Mouse (Mus musculus): Measurements from ENCODE around the gene Arrdc3. TPM values are rescaled to one million over a fixed set of nuclear protein-coding genes. Genes with fewer than 3 reads are reported as not detected.

The Arrdc3 gene
- polyA plus RNA-seq (2014; fragmentation: Nextera tagmentation; extraction: Ambion mirVana) = 26.8 and 61.4 TPM in 2 replicates

DNA sequence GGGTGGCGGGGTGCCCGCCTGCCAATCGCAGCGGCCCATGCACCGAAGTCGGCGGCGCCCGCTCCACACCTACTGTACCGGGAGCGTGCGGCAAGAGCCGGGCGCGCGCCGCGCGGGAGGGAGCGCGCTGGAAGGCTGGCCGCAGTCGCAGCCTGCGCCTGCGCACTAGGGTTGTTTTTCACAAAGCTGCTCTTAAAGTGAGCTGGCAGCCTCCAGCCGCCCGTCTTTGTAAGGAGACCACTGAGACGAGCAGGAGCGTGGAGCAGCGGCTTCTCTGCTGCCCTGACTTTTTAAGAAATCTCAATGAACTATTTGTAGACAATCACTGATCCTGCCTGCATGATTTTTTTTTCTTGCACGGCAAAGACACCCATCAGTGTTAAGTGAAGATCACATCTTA, at the start of gene Arrdc3:
TSS of gene Arrdc3 (plus strand) at position 195 of the 400 bp plus-strand sequence.
- Histone ChIP-seq H3K4me2 (replicated peaks; ENCODE audit: low read depth, low read length) (peak within 1 kb of the TSS; percentile 46), H3K27ac (ENCODE audit: low read depth, low read length) (peak within 1 kb of the TSS; percentile 100), H3K4me3 (ENCODE audit: low read length) (peak within 1 kb of the TSS; percentile 81), H3K4me1 (ENCODE audit: control insufficient read depth, insufficient read depth, low read length) (no peaks in the 10 kb centered on the region), H3K27me3 (ENCODE audit: control insufficient read depth, insufficient read depth, low read length) (no peaks in the 10 kb centered on the region), H3K9ac (ENCODE audit: low read depth, low read length) (peak within 1 kb of the TSS; percentile 100), H3K9me3 (ENCODE audit: control insufficient read depth, low read length) (no peaks in the 10 kb centered on the region), H3K36me3 (ENCODE audit: control insufficient read depth, insufficient read depth, low read length) (peaks cover 7% of the 10 kb centered on the region; the same call in 1 of the 2 replicates)
- peak; percentile 59 for ATAC-seq (ENCODE audit: low FRiP score, low TSS enrichment)
- WGBS = 0% methylated on average over 31 of the region's 31 CpGs

DNA sequence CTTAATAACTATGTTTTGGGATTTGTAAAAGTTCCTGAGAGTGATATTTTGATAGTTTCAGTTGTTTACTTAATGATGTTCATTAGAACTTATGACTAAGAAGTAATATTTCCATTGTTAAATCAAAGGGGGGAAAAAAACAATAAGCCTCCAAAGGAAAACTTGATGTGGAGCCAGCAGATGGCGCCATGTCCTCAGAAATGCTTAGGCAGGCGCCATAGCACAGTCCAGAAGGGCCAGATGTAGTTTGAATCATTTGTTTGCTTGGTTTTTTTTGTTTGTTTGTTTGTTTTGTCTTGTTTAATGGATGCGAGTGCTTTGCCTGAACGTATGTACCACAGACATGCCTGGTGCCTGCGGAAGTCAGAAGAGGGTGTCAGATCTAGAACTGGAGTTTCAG, 21.0 kb upstream of the Arrdc3 start:
- ATAC-seq (ENCODE audit: low FRiP score, low TSS enrichment) = peak; percentile 60; the same call in 1 of the 2 replicates
- Histone ChIP-seq H3K27me3 (ENCODE audit: control insufficient read depth, insufficient read depth, low read length) (no peaks in the 10 kb centered on the region), H3K4me1 (ENCODE audit: control insufficient read depth, insufficient read depth, low read length) (no peaks in the 10 kb centered on the region), H3K36me3 (ENCODE audit: control insufficient read depth, insufficient read depth, low read length) (no peaks in the 10 kb centered on the region), H3K4me3 (ENCODE audit: low read length) (no peak overlapping the region), H3K4me2 (replicated peaks; ENCODE audit: low read depth, low read length) (no peak overlapping the region), H3K9ac (ENCODE audit: low read depth, low read length) (no peak overlapping the region), H3K9me3 (ENCODE audit: control insufficient read depth, low read length) (no peaks in the 10 kb centered on the region), H3K27ac (ENCODE audit: low read depth, low read length) (no peak overlapping the region)
- 16% methylated on average over 5 of the region's 5 CpGs for WGBS

DNA sequence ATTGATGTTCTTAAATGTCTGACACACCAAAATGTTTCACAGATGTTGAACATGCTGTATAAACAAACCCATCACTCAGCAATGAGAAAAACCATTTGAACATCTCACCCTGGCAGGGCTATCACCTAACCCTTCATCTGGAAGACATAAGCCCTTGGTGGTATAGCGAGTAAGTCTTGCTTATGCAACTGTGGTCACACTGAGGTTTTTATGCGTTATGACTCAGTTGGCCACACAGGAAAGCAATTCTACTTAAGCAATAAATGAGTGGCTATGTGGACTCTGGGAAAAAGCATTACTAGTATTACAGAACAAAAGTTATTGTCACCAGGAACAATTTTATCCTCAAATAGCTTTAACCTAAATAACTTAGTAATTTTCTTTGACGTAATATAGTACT, 19.0 kb upstream of the Arrdc3 start:
- no peak overlapping the region for H3K4me3 ChIP-seq (ENCODE audit: low read length)
- H3K9me3 ChIP-seq (ENCODE audit: control insufficient read depth, low read length) = no peaks in the 10 kb centered on the region
- H3K4me1 ChIP-seq (ENCODE audit: control insufficient read depth, insufficient read depth, low read length) = no peaks in the 10 kb centered on the region
- H3K36me3 ChIP-seq (ENCODE audit: control insufficient read depth, insufficient read depth, low read length) = no peaks in the 10 kb centered on the region
- ATAC-seq (ENCODE audit: low FRiP score, low TSS enrichment) = no peak
- H3K9ac ChIP-seq (ENCODE audit: low read depth, low read length) = no peak overlapping the region
- 76% methylated on average over 3 of the region's 3 CpGs for WGBS
- H3K4me2 ChIP-seq (replicated peaks; ENCODE audit: low read depth, low read length) = no peak overlapping the region
- no peak overlapping the region for H3K27ac ChIP-seq (ENCODE audit: low read depth, low read length)
- no peaks in the 10 kb centered on the region for H3K27me3 ChIP-seq (ENCODE audit: control insufficient read depth, insufficient read depth, low read length)

DNA sequence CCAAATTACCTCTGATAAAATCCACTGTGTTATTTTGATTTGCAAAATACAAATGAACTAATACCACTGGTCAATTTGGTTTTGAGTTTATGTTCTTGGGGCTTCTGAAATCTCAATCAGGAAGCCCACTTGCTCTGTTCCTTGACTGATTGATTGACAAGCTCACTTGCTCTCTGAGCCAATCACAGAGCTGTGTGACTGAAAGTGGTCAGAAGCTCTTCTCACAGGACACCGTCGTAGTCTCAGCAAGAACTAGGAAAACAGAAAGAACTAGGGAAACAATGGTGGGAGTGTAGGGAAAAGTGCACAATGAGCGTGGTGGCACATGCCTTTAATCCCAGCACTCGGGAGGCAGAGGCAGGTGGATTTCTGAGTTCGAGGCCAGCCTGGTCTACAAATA, 8.1 kb upstream of the Arrdc3 start:
- H3K4me3 ChIP-seq (ENCODE audit: low read length) = no peak overlapping the region
- no peaks in the 10 kb centered on the region for H3K9me3 ChIP-seq (ENCODE audit: control insufficient read depth, low read length)
- H3K27me3 ChIP-seq (ENCODE audit: control insufficient read depth, insufficient read depth, low read length) = no peaks in the 10 kb centered on the region
- WGBS = 90% methylated on average over 5 of the region's 5 CpGs
- no peak for ATAC-seq (ENCODE audit: low FRiP score, low TSS enrichment)
- H3K9ac ChIP-seq (ENCODE audit: low read depth, low read length) = no peak overlapping the region
- no peaks in the 10 kb centered on the region for H3K36me3 ChIP-seq (ENCODE audit: control insufficient read depth, insufficient read depth, low read length)
- H3K4me1 ChIP-seq (ENCODE audit: control insufficient read depth, insufficient read depth, low read length) = no peaks in the 10 kb centered on the region
- no peak overlapping the region for H3K4me2 ChIP-seq (replicated peaks; ENCODE audit: low read depth, low read length)
- no peak overlapping the region for H3K27ac ChIP-seq (ENCODE audit: low read depth, low read length)

DNA sequence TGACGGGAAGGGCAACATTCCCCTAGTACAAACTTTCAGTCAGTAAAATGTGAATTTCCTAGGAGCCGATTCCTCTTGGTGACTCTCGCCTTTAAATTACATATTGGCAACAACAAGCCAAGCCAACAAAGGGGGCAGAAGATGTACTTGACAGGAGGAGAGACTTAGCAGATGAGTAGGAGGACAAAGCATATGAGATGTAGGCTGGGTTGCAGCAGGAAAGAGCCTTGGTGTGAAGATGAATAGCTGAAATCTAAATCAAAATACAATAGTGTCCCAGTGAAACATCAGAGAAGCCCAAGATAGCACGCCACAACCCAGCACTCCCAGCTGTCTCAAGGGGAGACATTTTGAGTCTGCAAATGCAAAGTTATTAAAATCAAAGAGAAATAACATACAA, 2.4 kb upstream of the Arrdc3 start:
- Histone ChIP-seq H3K4me3 (ENCODE audit: low read length) (no peak overlapping the region), H3K9me3 (ENCODE audit: control insufficient read depth, low read length) (no peaks in the 10 kb centered on the region)
- 84% methylated on average over 4 of the region's 4 CpGs for WGBS

DNA sequence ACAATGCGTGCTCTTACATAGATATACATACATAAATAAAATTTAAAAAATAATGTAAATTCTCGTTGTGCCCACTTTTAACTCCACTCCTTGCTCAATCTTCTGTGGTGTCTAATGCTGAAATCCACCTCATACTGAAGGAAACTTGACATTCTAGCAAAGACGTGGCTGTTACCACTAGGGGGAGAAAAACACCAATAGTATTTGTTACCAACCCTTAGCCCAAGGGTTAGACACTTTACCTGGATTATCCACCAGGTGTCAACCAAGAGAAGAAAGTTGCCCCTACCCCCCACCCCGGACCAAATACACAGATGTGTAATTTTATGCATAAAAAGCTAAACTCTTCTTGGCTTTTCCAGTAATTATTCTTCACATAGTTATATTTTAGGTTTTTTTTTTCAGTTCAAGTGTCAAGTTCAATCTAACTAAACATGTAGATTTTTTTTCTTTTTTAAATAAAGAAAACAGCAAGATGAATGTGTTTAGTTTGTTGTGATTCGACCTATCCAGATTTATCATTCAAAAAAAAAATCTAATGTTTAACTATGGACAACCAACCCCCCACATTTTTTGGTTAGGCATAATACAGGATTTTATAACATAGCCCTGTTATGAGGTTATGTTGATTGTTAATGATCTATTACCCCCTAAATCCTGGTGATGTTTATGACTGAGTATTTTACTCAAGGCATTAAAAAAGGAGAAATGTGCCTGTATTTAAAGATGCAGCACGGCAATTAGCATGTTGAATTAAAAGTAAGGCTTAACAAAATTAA, 1.3 kb upstream of the Arrdc3 start:
- Histone ChIP-seq H3K9me3 (ENCODE audit: control insufficient read depth, low read length) (no peaks in the 10 kb centered on the region), H3K27me3 (ENCODE audit: control insufficient read depth, insufficient read depth, low read length) (no peaks in the 10 kb centered on the region), H3K4me2 (replicated peaks; ENCODE audit: low read depth, low read length) (no peak overlapping the region), H3K4me3 (ENCODE audit: low read length) (no peak overlapping the region), H3K27ac (ENCODE audit: low read depth, low read length) (no peak overlapping the region; the same call in 1 of the 2 replicates), H3K36me3 (ENCODE audit: control insufficient read depth, insufficient read depth, low read length) (no peaks in the 10 kb centered on the region), H3K4me1 (ENCODE audit: control insufficient read depth, insufficient read depth, low read length) (no peaks in the 10 kb centered on the region), H3K9ac (ENCODE audit: low read depth, low read length) (no peak overlapping the region)
- WGBS = 20% methylated on average over 6 of the region's 6 CpGs
- ATAC-seq (ENCODE audit: low FRiP score, low TSS enrichment) = no peak

More for the DNA sequence above, 2.4 kb upstream of the Arrdc3 start:
- no peaks in the 10 kb centered on the region for H3K4me1 ChIP-seq (ENCODE audit: control insufficient read depth, insufficient read depth, low read length)
- no peak overlapping the region for H3K27ac ChIP-seq (ENCODE audit: low read depth, low read length)
- no peaks in the 10 kb centered on the region for H3K27me3 ChIP-seq (ENCODE audit: control insufficient read depth, insufficient read depth, low read length)
- H3K36me3 ChIP-seq (ENCODE audit: control insufficient read depth, insufficient read depth, low read length) = no peaks in the 10 kb centered on the region
- no peak overlapping the region for H3K4me2 ChIP-seq (replicated peaks; ENCODE audit: low read depth, low read length)
- H3K9ac ChIP-seq (ENCODE audit: low read depth, low read length) = no peak overlapping the region
- ATAC-seq (ENCODE audit: low FRiP score, low TSS enrichment) = no peak

DNA sequence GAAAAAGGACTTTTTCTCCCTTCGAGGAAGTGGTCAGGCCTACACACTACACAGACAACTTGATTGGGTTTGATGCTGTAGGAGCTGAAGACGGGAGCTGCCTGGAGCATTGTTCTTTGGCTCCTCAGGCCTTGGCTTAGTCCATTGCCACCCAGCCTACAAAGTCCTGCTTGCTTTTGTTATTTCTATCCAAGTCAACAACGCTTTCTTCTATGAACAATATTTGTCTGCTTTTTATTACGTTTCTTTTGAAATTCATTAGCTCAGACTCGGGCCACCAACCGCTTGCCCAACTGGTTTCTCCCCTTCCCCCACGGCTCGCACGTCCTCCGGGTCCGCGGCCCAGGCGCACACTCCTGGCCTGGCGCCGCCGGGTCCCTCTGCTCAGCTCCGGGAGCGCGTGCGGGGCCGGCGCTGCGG, 458 bp upstream of the Arrdc3 start:
- no peaks in the 10 kb centered on the region for H3K9me3 ChIP-seq (ENCODE audit: control insufficient read depth, low read length)
- no peaks in the 10 kb centered on the region for H3K4me1 ChIP-seq (ENCODE audit: control insufficient read depth, insufficient read depth, low read length)
- peak overlapping the region; percentile 100 for H3K27ac ChIP-seq (ENCODE audit: low read depth, low read length)
- H3K36me3 ChIP-seq (ENCODE audit: control insufficient read depth, insufficient read depth, low read length) = peaks cover 3% of the 10 kb centered on the region; the same call in 1 of the 2 replicates
- no peaks in the 10 kb centered on the region for H3K27me3 ChIP-seq (ENCODE audit: control insufficient read depth, insufficient read depth, low read length)
- peak overlapping the region; percentile 81 for H3K4me3 ChIP-seq (ENCODE audit: low read length)
- peak overlapping the region; percentile 100 for H3K9ac ChIP-seq (ENCODE audit: low read depth, low read length)
- peak; percentile 40 for ATAC-seq (ENCODE audit: low FRiP score, low TSS enrichment)
- H3K4me2 ChIP-seq (replicated peaks; ENCODE audit: low read depth, low read length) = peak overlapping the region; percentile 46
- WGBS = under 1% methylated on average over 23 of the region's 23 CpGs

DNA sequence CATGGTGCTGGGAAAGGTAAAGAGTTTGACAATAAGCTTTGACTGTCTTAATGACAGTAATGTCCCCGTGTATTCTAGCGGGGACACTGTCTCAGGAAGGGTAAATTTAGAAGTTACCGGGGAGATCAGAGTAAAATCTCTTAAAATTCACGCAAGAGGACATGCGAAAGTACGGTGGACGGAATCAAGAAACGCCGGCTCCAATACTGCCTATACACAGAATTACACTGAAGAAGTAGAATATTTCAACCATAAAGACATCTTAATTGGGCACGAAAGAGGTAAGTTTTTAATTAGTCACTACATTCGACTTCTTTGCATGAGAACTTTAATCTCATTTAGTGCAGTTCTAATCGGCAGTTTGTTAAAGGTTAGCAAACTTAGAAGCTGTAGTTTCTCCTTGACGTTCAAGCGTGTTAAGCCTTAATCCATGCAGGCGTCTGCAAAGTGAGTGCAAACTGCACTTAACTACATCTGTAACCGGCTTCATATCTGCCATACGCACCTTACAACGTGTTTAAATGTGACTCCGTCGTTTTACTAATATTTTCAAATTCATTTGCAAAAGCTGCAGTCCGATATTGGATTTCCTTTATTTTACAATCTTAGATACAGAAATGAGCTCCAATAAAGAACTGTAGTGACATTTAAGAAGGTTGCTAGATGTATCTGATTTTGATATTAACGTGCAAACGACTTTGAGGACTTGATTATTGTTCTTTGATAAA, 629 bp downstream of the Arrdc3 start:
- Histone ChIP-seq H3K4me3 (ENCODE audit: low read length) (peak overlapping the region; percentile 81), H3K4me1 (ENCODE audit: control insufficient read depth, insufficient read depth, low read length) (no peaks in the 10 kb centered on the region), H3K4me2 (replicated peaks; ENCODE audit: low read depth, low read length) (peak overlapping the region; percentile 46), H3K27me3 (ENCODE audit: control insufficient read depth, insufficient read depth, low read length) (no peaks in the 10 kb centered on the region), H3K9ac (ENCODE audit: low read depth, low read length) (peak overlapping the region; percentile 100), H3K27ac (ENCODE audit: low read depth, low read length) (peak overlapping the region; percentile 100), H3K36me3 (ENCODE audit: control insufficient read depth, insufficient read depth, low read length) (peaks cover 9% of the 10 kb centered on the region; the same call in 1 of the 2 replicates), H3K9me3 (ENCODE audit: control insufficient read depth, low read length) (no peaks in the 10 kb centered on the region)
- no peak for ATAC-seq (ENCODE audit: low FRiP score, low TSS enrichment)
- WGBS = under 1% methylated on average over 23 of the region's 23 CpGs

All from kidney, embryonic 14.5 days (tissue).